Mouse (Mus musculus) ES-E14 (cell line): ENCODE results near the gene Cdkn1c. TPM values are rescaled to one million over a fixed set of nuclear protein-coding genes. Genes with fewer than 3 reads are reported as not detected.
A peak's percentile ranks its signal among the peaks of the same experiment; 100 is the strongest.

Experiments
- DNase-seq: peaks from one replicate; pipeline ENCODE4 v3.0.0-alpha.2; 2013; ENCODE audit warnings: low read depth, low spot score
- H3K27ac ChIP-seq: 2 replicates; pipeline ENCODE4 v1.5.1; 2012; ENCODE audit warnings: low read depth, mild to moderate bottlenecking, low read length, moderate library complexity, mixed read lengths; ENCODE audit not compliant: poor library complexity, insufficient read depth, severe bottlenecking
- H3K36me3 ChIP-seq: 2 replicates; pipeline ENCODE4 v1.6.1; 2012; ENCODE audit warnings: mild to moderate bottlenecking, low read length, moderate library complexity, mixed read lengths; ENCODE audit not compliant: control insufficient read depth, poor library complexity, insufficient read depth, severe bottlenecking
- H3K4me1 ChIP-seq, 2 experiments: fragments of 150-350 bp in 1 of 2; sonication (generic) in 1 of 2; 2 replicates each; pipeline ENCODE4 v1.6.1; 2012; ENCODE audit warnings: low read length in 2 of 2, mild to moderate bottlenecking in 1 of 2, mixed read lengths in 1 of 2; ENCODE audit not compliant: control insufficient read depth in 2 of 2, insufficient read depth in 2 of 2, poor library complexity in 1 of 2
- H3K4me3 ChIP-seq, 2 experiments: fragments of 150-350 bp in 1 of 2; sonication (generic) in 1 of 2; 2 replicates each; pipeline ENCODE4 v1.5.1; 2012; ENCODE audit warnings: low read length in 2 of 2, low read depth in 1 of 2, mild to moderate bottlenecking in 1 of 2, mixed read lengths in 1 of 2; ENCODE audit not compliant: insufficient read depth in 1 of 2, poor library complexity in 1 of 2, severe bottlenecking in 1 of 2
- H3K9ac ChIP-seq: 2 replicates; pipeline ENCODE4 v1.6.1; 2012; ENCODE audit warnings: low read depth, mild to moderate bottlenecking, low read length, mixed read lengths; ENCODE audit not compliant: poor library complexity, insufficient read depth, severe bottlenecking
- H3K9me3 ChIP-seq: fragments of 150-350 bp; sonication (generic); 2 replicates; pipeline ENCODE4 v1.6.1; 2012; ENCODE audit warnings: low read depth, mild to moderate bottlenecking, low read length; ENCODE audit not compliant: control insufficient read depth, insufficient read depth
- CHD2 ChIP-seq: IDR thresholded peaks from 2 replicates; pipeline ENCODE4 v1.6.1; 2014; ENCODE audit warnings: mild to moderate bottlenecking, low read depth, low read length, inconsistent platforms
- HCFC1 ChIP-seq: IDR thresholded peaks from 2 replicates; pipeline ENCODE4 v1.6.1; 2012; ENCODE audit warnings: low read length, inconsistent platforms, borderline replicate concordance; ENCODE audit not compliant: insufficient read depth
- MAFK ChIP-seq: IDR thresholded peaks from 2 replicates; pipeline ENCODE4 v1.6.1; 2014; ENCODE audit warnings: mild to moderate bottlenecking, low read depth, low read length, inconsistent platforms; ENCODE audit not compliant: insufficient read depth
- ZC3H11A ChIP-seq: IDR thresholded peaks from 2 replicates; pipeline ENCODE4 v1.6.1; 2012; ENCODE audit warnings: low read depth, mild to moderate bottlenecking, inconsistent platforms, low read length, borderline replicate concordance
- ZNF384 ChIP-seq: IDR thresholded peaks from 2 replicates; pipeline ENCODE4 v1.6.1; 2012; ENCODE audit warnings: low read depth, low read length, inconsistent platforms
- in situ Hi-C, 2 experiments: fragments of 600-800 bp; cut with MboI; formaldehyde crosslinking; loops; one replicate each; pipeline ENCODE4 v1.15.1; 2025; ENCODE audit warnings: low sequenced_read_pairs in 2 of 2, inconsistent platforms in 1 of 2; ENCODE audit not compliant: unreplicated experiment in 2 of 2
- total RNA-seq: library from RNA; depleted of rRNA; stranded (reverse); fragments of 300-350 nt; gene quantifications from 2 replicates; pipeline ENCODE4 v1.2.3, GENCODE M21; 2012

The Cdkn1c gene
- total RNA-seq, 1 experiment = 57.9 TPM

DNA sequence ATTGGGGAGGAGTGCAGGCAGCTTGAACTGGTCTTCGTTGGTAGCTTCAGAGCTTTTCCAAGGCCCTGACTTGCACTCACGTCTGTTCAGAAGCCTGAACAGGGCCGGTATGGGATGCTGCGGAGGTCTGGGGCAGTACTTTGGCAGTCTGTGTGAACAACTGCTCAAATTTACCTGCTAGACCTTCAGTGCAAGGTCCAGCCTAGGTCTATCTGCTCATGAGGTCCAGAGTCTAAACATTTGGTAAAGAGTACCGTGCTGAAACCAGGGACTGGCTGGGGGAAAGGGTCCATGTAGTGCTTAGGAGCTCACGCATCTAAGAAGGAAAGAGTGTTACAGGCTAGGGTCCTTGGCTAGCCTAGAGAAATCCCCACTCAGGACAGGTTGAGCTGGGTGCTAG, 28.9 kb upstream of the Cdkn1c start:
- in situ Hi-C loops = no loop called here
- Histone ChIP-seq H3K4me1 (peaks cover 0 to 5% of the 10 kb centered on the region in 2 experiments; a peak in 2 of 4 replicates), H3K4me3 (no peak overlapping the region), H3K27ac (no peak overlapping the region), H3K9me3 (no peaks in the 10 kb centered on the region), H3K9ac (no peak overlapping the region), H3K36me3 (no peaks in the 10 kb centered on the region)
- no peak for TF ChIP-seq ZC3H11A
- no peak for TF ChIP-seq HCFC1
- no peak for TF ChIP-seq CHD2
- TF ChIP-seq ZNF384 = no peak
- no peak for TF ChIP-seq MAFK
- DNase-seq = no peak

DNA sequence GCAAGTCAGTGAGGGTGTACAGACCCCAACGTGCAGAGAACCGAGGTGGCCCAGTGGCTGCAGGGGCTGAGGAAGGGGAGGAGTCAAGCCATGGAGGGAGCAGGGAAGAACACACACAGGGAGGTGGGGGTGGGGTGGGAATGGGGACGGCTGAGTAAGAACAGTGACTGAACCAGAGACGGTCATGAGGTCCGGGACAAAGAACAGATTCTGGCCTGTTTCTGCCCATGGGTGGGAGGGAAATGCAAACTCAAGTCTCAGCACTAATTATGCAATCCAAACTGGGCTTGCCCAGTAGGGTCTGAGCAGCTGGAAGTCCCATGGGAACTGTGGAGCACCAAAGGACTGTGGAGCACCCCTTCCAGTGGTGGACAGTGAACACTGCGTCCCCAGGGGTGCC, 21.7 kb upstream of the Cdkn1c start:
- no peak for DNase-seq
- Histone ChIP-seq H3K9me3 (no peaks in the 10 kb centered on the region), H3K9ac (no peak overlapping the region), H3K4me1 (peaks cover 3 to 5% of the 10 kb centered on the region in 2 experiments; a peak in 3 of 4 replicates), H3K36me3 (no peaks in the 10 kb centered on the region), H3K27ac (no peak overlapping the region), H3K4me3 (no peak overlapping the region)
- in situ Hi-C loops = no loop called here
- no peak for TF ChIP-seq ZC3H11A
- TF ChIP-seq CHD2 = no peak
- no peak for TF ChIP-seq ZNF384
- TF ChIP-seq HCFC1 = no peak
- no peak for TF ChIP-seq MAFK

DNA sequence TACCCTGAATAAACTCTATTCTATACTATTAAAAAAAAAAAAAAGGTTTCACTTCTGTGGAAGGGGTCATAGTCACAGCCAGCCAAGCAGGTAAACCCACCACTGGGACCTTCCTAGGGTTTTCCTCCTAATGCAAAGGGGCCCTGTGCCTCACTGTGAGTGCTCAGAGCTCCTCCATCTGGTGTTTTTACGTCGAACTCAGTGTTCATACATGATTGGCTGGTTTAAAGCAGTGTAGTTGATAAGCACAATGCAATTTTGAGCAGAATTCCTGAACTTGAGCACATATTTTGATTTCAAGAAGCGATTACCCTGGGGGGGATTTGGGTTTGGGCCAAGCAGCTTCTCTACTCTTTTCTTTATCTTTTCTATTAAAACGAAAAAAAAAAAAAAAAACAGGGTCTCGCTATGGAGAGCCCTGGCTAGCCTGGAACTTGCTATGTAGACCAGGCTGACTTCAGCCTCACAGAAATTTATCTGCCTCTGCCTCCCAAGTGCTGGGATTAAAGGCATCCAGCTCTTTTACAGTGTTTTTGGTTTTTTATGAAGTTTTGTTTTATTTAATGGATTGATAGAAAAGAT, 21.0 kb upstream of the Cdkn1c start:
- Histone ChIP-seq H3K4me1 (peaks cover 3 to 5% of the 10 kb centered on the region in 2 experiments; a peak in 3 of 4 replicates), H3K27ac (no peak overlapping the region), H3K9ac (no peak overlapping the region), H3K9me3 (no peaks in the 10 kb centered on the region), H3K36me3 (no peaks in the 10 kb centered on the region), H3K4me3 (no peak overlapping the region)
- TF ChIP-seq MAFK = no peak
- no peak for TF ChIP-seq ZC3H11A
- TF ChIP-seq ZNF384 = no peak
- no peak for TF ChIP-seq HCFC1
- TF ChIP-seq CHD2 = no peak
- no peak for DNase-seq
- in situ Hi-C loops = no loop called here

DNA sequence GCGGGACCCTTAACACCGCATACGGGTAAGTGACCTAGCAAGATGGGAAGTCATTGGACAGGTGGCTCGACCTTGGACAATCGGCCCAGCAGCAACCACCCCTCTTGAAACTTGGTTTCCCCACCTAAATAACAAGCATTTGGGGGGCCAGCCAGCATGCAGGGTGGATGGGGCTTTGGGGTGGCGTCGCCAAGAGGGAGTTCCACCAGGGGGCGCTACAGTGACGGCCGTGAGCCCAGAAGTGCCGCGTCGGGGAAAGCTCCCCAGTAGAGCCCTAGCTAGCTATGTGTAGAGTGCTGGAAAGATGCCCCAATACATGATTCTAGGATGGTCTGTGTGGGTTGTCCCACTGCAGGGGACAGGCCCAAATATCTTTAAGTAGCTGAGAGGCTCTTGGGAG, 19.6 kb upstream of the Cdkn1c start:
- Histone ChIP-seq H3K4me1 (peaks cover 3 to 11% of the 10 kb centered on the region in 2 experiments; a peak in 3 of 4 replicates), H3K9me3 (no peaks in the 10 kb centered on the region), H3K9ac (no peak overlapping the region), H3K4me3 (peak overlapping the region in 1 of 2 experiments; percentile 49; a peak in 2 of 4 replicates), H3K36me3 (no peaks in the 10 kb centered on the region), H3K27ac (no peak overlapping the region)
- no peak for TF ChIP-seq CHD2
- in situ Hi-C loops = no loop called here
- no peak for DNase-seq

DNA sequence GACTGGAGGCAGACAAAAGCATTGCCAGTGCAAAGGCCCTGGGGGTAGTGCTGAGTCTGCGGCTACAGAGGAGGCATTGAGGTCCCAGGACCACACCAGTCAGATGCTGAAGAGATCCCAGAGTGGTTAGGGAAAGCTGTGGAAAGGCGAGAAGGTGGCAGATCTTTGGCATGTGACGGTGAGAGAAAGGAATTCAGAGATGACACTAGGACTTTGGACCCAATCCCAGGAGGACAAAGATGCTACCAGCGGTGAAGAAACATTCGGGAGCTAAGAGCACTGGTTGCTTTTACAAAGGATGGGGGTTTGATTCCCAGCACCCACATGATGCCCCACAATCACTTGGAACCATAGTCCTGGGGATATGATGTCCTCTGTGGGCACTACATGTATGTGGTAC, 16.9 kb upstream of the Cdkn1c start:
- Histone ChIP-seq H3K4me3 (no peak overlapping the region), H3K27ac (no peak overlapping the region), H3K4me1 (peaks cover 2 to 20% of the 10 kb centered on the region in 2 experiments; a peak in 3 of 4 replicates), H3K36me3 (no peaks in the 10 kb centered on the region), H3K9ac (no peak overlapping the region), H3K9me3 (no peaks in the 10 kb centered on the region)
- in situ Hi-C loops = no loop called here
- TF ChIP-seq HCFC1 = no peak
- no peak for TF ChIP-seq MAFK
- no peak for TF ChIP-seq ZNF384
- TF ChIP-seq ZC3H11A = no peak
- TF ChIP-seq CHD2 = no peak
- DNase-seq = no peak
